Mouse (Mus musculus) CH12.LX (cell line): ENCODE results near the gene Adad2. TPM values are rescaled to one million over a fixed set of nuclear protein-coding genes. Genes with fewer than 3 reads are reported as not detected.

Source experiments
- DNase-seq: peaks from one replicate; pipeline ENCODE4 v3.0.0-alpha.2; 2013; ENCODE audit errors: extremely low read depth
- H3K27ac ChIP-seq: 2 replicates; pipeline ENCODE4 v1.5.1; 2012; ENCODE audit warnings: low read depth, mild to moderate bottlenecking, control low read depth, moderate library complexity; ENCODE audit not compliant: insufficient read depth
- H3K27me3 ChIP-seq: replicated peaks from 2 replicates; pipeline ENCODE3; 2012; ENCODE audit warnings: inconsistent platforms
- H3K36me3 ChIP-seq, 2 experiments: replicated peaks in 1 of 2; 2 replicates each; pipeline versions ENCODE3 to v1.6.1; 2012; ENCODE audit warnings: inconsistent platforms in 1 of 2, low read length in 1 of 2, mild to moderate bottlenecking in 1 of 2, mixed read lengths in 1 of 2, moderate library complexity in 1 of 2; ENCODE audit not compliant: control insufficient read depth in 1 of 2, insufficient read depth in 1 of 2
- H3K4me1 ChIP-seq, 2 experiments: 2 replicates each; pipeline ENCODE4 v1.6.1; 2012; ENCODE audit warnings: inconsistent platforms in 1 of 2, moderate library complexity in 1 of 2; ENCODE audit not compliant: insufficient read depth in 2 of 2, control insufficient read depth in 1 of 2
- H3K4me2 ChIP-seq: 2 replicates; pipeline ENCODE4 v1.6.1; 2012; ENCODE audit warnings: low read depth, mild to moderate bottlenecking, control low read depth; ENCODE audit not compliant: poor library complexity, insufficient read depth, severe bottlenecking
- H3K4me3 ChIP-seq, 3 experiments: fragments of 150-350 bp in 1 of 3; sonication (generic) in 1 of 3; replicated peaks in 1 of 3; 2 replicates each; pipeline versions ENCODE3 to v1.5.1; 2011 to 2012; ENCODE audit warnings: low read depth in 2 of 3, low read length in 2 of 3, mild to moderate bottlenecking in 2 of 3, moderate library complexity in 2 of 3, control low read depth in 1 of 3, improper control_type of control experiment in 1 of 3, inconsistent platforms in 1 of 3, mixed read lengths in 1 of 3; ENCODE audit not compliant: poor library complexity in 1 of 3
- H3K79me2 ChIP-seq: replicated peaks from 2 replicates; pipeline ENCODE4 v1.6.1; 2012; ENCODE audit warnings: mild to moderate bottlenecking, moderate library complexity; ENCODE audit not compliant: control insufficient read depth, poor library complexity, insufficient read depth, severe bottlenecking; ENCODE audit errors: extremely low read depth
- H3K9ac ChIP-seq: 2 replicates; pipeline ENCODE4 v1.6.1; 2012; ENCODE audit warnings: low read depth, mild to moderate bottlenecking, control low read depth, moderate library complexity; ENCODE audit not compliant: insufficient read depth
- H3K9me3 ChIP-seq: replicated peaks from 2 replicates; pipeline ENCODE3; 2012; ENCODE audit warnings: low read length, inconsistent platforms, mixed read lengths
- BHLHE40 ChIP-seq: IDR thresholded peaks from 2 replicates; pipeline ENCODE4 v1.6.1; 2011; ENCODE audit warnings: mild to moderate bottlenecking, low read depth, low read length, improper control_type of control experiment
- CHD1 ChIP-seq: IDR thresholded peaks from 2 replicates; pipeline ENCODE4 v1.6.1; 2012; ENCODE audit warnings: low read depth, low read length, improper control_type of control experiment, inconsistent platforms
- CTCF ChIP-seq, 2 experiments: IDR thresholded peaks in 1 of 2; conservative IDR thresholded peaks in 1 of 2; 2 replicates each; pipeline ENCODE4 v1.5.1; 2011 to 2012; ENCODE audit warnings: low read depth in 2 of 2, low read length in 2 of 2, improper control_type of control experiment in 1 of 2, inconsistent platforms in 1 of 2, mild to moderate bottlenecking in 1 of 2, moderate library complexity in 1 of 2
- E2F4 ChIP-seq: IDR thresholded peaks from 2 replicates; pipeline ENCODE4 v1.6.1; 2011; ENCODE audit warnings: low read depth, low read length, improper control_type of control experiment; ENCODE audit not compliant: insufficient replicate concordance
- GABPA ChIP-seq: IDR thresholded peaks from 2 replicates; pipeline ENCODE4 v1.6.1; 2012; ENCODE audit warnings: low read depth, low read length, improper control_type of control experiment, inconsistent platforms; ENCODE audit not compliant: insufficient replicate concordance
- IRF4 ChIP-seq: IDR thresholded peaks from 2 replicates; pipeline ENCODE4 v1.6.1; 2014; ENCODE audit warnings: low read depth, mild to moderate bottlenecking, inconsistent platforms, low read length, improper control_type of control experiment
- JUN ChIP-seq: IDR thresholded peaks from 2 replicates; pipeline ENCODE4 v1.6.1; 2011; ENCODE audit warnings: low read depth, mild to moderate bottlenecking, low read length, improper control_type of control experiment, moderate library complexity; ENCODE audit not compliant: insufficient read depth
- JUND ChIP-seq: conservative IDR thresholded peaks from 2 replicates; pipeline ENCODE4 v1.6.1; 2011; ENCODE audit warnings: low read depth, low read length, improper control_type of control experiment
- MEF2A ChIP-seq: IDR thresholded peaks from 2 replicates; pipeline ENCODE4 v1.6.1; 2014; ENCODE audit warnings: low read depth, mild to moderate bottlenecking, inconsistent platforms, low read length, improper control_type of control experiment, borderline replicate concordance
- MXI1 ChIP-seq: IDR thresholded peaks from 2 replicates; pipeline ENCODE4 v1.6.1; 2011; ENCODE audit warnings: mild to moderate bottlenecking, low read depth, low read length, improper control_type of control experiment
- MYC ChIP-seq: IDR thresholded peaks from 2 replicates; pipeline ENCODE4 v1.6.1; 2011; ENCODE audit warnings: low read depth, mild to moderate bottlenecking, improper control_type of control experiment, low read length
- NELFE ChIP-seq: IDR thresholded peaks from 2 replicates; pipeline ENCODE4 v1.6.1; 2011; ENCODE audit warnings: low read depth, low read length, improper control_type of control experiment
- NRF1 ChIP-seq: IDR thresholded peaks from 2 replicates; pipeline ENCODE4 v1.6.1; 2014; ENCODE audit warnings: low read depth, mild to moderate bottlenecking, inconsistent platforms, low read length, improper control_type of control experiment, moderate library complexity
- PAX5 ChIP-seq: IDR thresholded peaks from 2 replicates; pipeline ENCODE4 v1.6.1; 2012; ENCODE audit warnings: low read length, inconsistent platforms, mixed read lengths
- POLR2A ChIP-seq: IDR thresholded peaks from 2 replicates; pipeline ENCODE4 v1.6.1; 2011; ENCODE audit warnings: low read depth, mild to moderate bottlenecking, improper control_type of control experiment, low read length
- POLR2AphosphoS2 ChIP-seq: IDR thresholded peaks from 2 replicates; pipeline ENCODE4 v1.6.1; 2011; ENCODE audit warnings: low read depth, low read length, improper control_type of control experiment
- RAD21 ChIP-seq: IDR thresholded peaks from 2 replicates; pipeline ENCODE4 v1.6.1; 2011; ENCODE audit warnings: low read depth, mild to moderate bottlenecking, low read length, improper control_type of control experiment, moderate library complexity
- RCOR1 ChIP-seq: conservative IDR thresholded peaks from 2 replicates; pipeline ENCODE4 v1.6.1; 2012; ENCODE audit warnings: low read depth, mild to moderate bottlenecking, inconsistent platforms, low read length, improper control_type of control experiment
- SIN3A ChIP-seq: IDR thresholded peaks from 2 replicates; pipeline ENCODE4 v1.6.1; 2012; ENCODE audit warnings: low read length, improper control_type of control experiment, inconsistent platforms
- USF1 ChIP-seq: IDR thresholded peaks from 2 replicates; pipeline ENCODE4 v1.6.1; 2014; ENCODE audit warnings: low read depth, mild to moderate bottlenecking, inconsistent platforms, low read length, improper control_type of control experiment
- USF2 ChIP-seq: conservative IDR thresholded peaks from 2 replicates; pipeline ENCODE4 v1.6.1; 2011; ENCODE audit warnings: low read depth, low read length, improper control_type of control experiment
- ZC3H11A ChIP-seq: IDR thresholded peaks from 2 replicates; pipeline ENCODE4 v1.6.1; 2012; ENCODE audit warnings: low read depth, mild to moderate bottlenecking, inconsistent platforms, low read length, improper control_type of control experiment
- ZMIZ1 ChIP-seq: IDR thresholded peaks from 2 replicates; pipeline ENCODE4 v1.6.1; 2012; ENCODE audit warnings: low read depth, mild to moderate bottlenecking, inconsistent platforms, low read length, improper control_type of control experiment
- ZNF384 ChIP-seq: IDR thresholded peaks from 2 replicates; pipeline ENCODE4 v1.6.1; 2012; ENCODE audit warnings: low read depth, low read length, improper control_type of control experiment, inconsistent platforms
- dilution Hi-C: fragments of 300-500 bp; cut with MboI; formaldehyde crosslinking; loops from 2 replicates; pipeline ENCODE4 v1.14.3; 2020; ENCODE audit warnings: low sequenced_read_pairs; ENCODE audit not compliant: extremely low pct_unique_long_range_greater_than_20kb, extremely low pct_ligation_motif_present
- in situ Hi-C: fragments of 300-500 bp; cut with MboI; formaldehyde crosslinking; loops from 3 replicates; pipeline ENCODE4 v1.14.3; 2019; ENCODE audit warnings: low sequenced_read_pairs, low pct_ligation_motif_present, low pct_unique_long_range_greater_than_20kb, mixed read lengths
- polyA plus RNA-seq: library from polyadenylated mRNA; unstranded; fragments of >175 nt; gene quantifications from 2 replicates; pipeline ENCODE4 v1.2.1, GENCODE M21; 2012; ENCODE audit warnings: low read depth; ENCODE audit not compliant: insufficient read length
- total RNA-seq, 2 experiments: library from RNA; depleted of rRNA; stranded (reverse); fragments of 300-350 nt in 1 of 2; fragments of >200 nt in 1 of 2; gene quantifications; 2 replicates each; pipeline ENCODE4 v1.2.3; 2012 to 2014

Adad2 gene
- total and polyA plus RNA-seq, 3 experiments = not detected

DNA sequence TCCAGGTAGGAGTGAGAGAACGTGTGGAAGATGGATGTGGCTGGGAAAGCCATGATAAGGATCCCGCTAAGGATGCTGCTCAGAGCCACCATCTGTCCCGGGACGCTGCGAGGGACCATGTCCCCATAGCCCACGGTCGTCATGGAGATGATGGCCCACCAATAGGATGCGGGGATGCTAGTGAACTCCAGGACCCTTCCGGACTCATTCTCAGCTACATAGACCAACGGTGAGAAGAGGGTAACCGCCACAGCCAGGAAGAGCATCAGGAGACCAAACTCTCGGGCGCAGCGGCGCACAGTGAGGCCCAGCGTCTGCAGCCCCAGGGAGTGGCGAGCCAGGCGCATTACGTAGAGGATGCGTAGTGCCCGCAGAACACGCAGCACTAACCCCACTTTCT is 13.2 kb downstream of the Adad2 start:
- dilution Hi-C loops = no loop called here
- H3K4me3 ChIP-seq = no peak overlapping the region

DNA sequence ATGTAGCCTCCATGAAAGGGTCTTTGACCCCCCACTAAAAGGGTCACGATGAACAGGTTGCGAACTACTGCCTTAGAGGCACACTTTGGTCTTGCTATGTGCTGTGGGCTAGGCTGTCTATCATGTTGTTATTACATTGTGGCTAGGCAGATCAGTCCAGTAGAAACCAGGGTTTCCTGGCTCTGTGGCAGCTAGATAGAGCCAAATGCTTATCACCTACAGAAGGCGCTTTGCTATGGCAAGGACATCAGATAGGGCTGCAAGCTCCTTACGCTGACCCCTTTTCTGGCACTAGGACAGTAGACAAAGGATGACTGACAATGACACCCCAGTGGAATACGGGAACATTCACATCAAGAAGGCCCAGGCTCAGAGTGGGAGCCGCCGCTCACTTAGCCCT is 14.7 kb downstream of the Adad2 start:
- in situ Hi-C loops (no loop called here), dilution Hi-C loops (no loop called here)
- DNase-seq = no peak
- Histone ChIP-seq H3K4me1 (peaks cover 2 to 5% of the 10 kb centered on the region in 2 experiments; a peak in 1 of 4 replicates), H3K27me3 (peaks cover 77% of the 10 kb centered on the region), H3K36me3 (no peaks in the 10 kb centered on the region), H3K27ac (no peak overlapping the region), H3K4me3 (no peak overlapping the region), H3K4me2 (no peak overlapping the region), H3K9me3 (no peaks in the 10 kb centered on the region), H3K79me2 (no peaks in the 10 kb centered on the region), H3K9ac (no peak overlapping the region)
- TF ChIP-seq MXI1 (no peak), USF1 (no peak), CHD1 (no peak), CTCF (conservative IDR thresholded peaks at IDR 0.05 in 1 of 2, IDR thresholded peaks at IDR 0.05 in 1 of 2; ENCODE audit: low read depth in 2 of 2, low read length in 2 of 2) (no peak), BHLHE40 (no peak), IRF4 (no peak), ZC3H11A (no peak), JUND (no peak), NELFE (no peak), RAD21 (no peak), MYC (no peak), ZMIZ1 (no peak), MEF2A (no peak)
- TF ChIP-seq, all 38 proteins: peak for 0

More for the DNA sequence above, 13.2 kb downstream of the Adad2 start:
- Histone ChIP-seq H3K36me3 (no peaks in the 10 kb centered on the region), H3K27ac (no peak overlapping the region), H3K9ac (no peak overlapping the region), H3K4me1 (peaks cover 2% of the 10 kb centered on the region in 2 experiments; a peak in 1 of 4 replicates), H3K9me3 (no peaks in the 10 kb centered on the region), H3K79me2 (no peaks in the 10 kb centered on the region), H3K27me3 (peaks cover 75% of the 10 kb centered on the region), H3K4me2 (no peak overlapping the region)
- in situ Hi-C loops = no loop called here
- DNase-seq = no peak
- TF ChIP-seq PAX5 = no peak
- TF ChIP-seq GABPA = no peak
- no peak for TF ChIP-seq NRF1
- no peak for TF ChIP-seq E2F4
- no peak for TF ChIP-seq POLR2A
- no peak for TF ChIP-seq RCOR1
- no peak for TF ChIP-seq JUN
- TF ChIP-seq ZNF384 = no peak
- TF ChIP-seq POLR2AphosphoS2 = no peak
- TF ChIP-seq USF2 = no peak
- no peak for TF ChIP-seq NELFE
- no peak for TF ChIP-seq ZC3H11A
- no peak for TF ChIP-seq ZMIZ1
- no peak for TF ChIP-seq SIN3A
